Mouse (Mus musculus): ENCODE measurements around the gene Foxp1.

DNA sequence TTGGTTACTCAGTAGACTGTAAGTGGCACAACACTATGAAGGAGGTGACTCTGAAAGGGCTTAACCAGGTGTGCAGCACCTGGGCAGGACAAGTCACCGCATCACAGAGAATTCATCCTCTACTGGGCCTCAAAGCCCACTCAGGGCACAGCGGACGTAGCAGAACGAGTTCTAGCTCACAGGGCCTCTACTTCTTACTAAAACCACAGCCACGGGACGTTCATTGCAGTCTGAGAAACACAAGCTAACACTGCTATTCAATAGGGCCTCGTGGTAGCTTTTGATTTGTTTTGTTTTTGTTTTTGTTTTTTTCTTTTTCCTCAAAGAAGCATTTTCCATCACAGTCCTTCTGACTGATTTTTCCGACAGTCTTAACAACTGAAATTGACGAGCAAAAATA lies 89.5 kb downstream of the Foxp1 start:
- TF ChIP-seq CTCF (IDR thresholded peaks at IDR 0.05; ENCODE audit: low read depth, low read length): no peak
- no peak for TF ChIP-seq POLR2A (IDR thresholded peaks at IDR 0.05; ENCODE audit: borderline replicate concordance, low read depth, low read length)
